Mouse (Mus musculus) liver, embryonic 13.5 days (tissue): ENCODE results near the gene Cacna1c. TPM values are rescaled to one million over a fixed set of nuclear protein-coding genes. Genes with fewer than 3 reads are reported as not detected.

Source experiments
- ATAC-seq: fragments of 200-750 bp; cut with Nextera tagmentation; 2 replicates; pipeline ENCODE4 v1.8.0; 2017; ENCODE audit warnings: low read depth, mild to moderate bottlenecking, moderate number of reproducible peaks, moderate library complexity
- DNase-seq: peaks from one replicate; pipeline ENCODE4 v3.0.0; 2022
- H3K27ac ChIP-seq: fragments of 300-500 bp; sonication (generic); 2 replicates; pipeline ENCODE4 v1.5.1; 2015; ENCODE audit warnings: moderate library complexity, mild to moderate bottlenecking, inconsistent platforms
- H3K27me3 ChIP-seq: fragments of 300-500 bp; sonication (generic); 2 replicates; pipeline ENCODE4 v1.6.1; 2015; ENCODE audit warnings: mild to moderate bottlenecking, inconsistent platforms
- H3K36me3 ChIP-seq: fragments of 300-500 bp; sonication (generic); 2 replicates; pipeline ENCODE4 v1.6.1; 2015; ENCODE audit warnings: mild to moderate bottlenecking, inconsistent platforms
- H3K4me1 ChIP-seq: fragments of 300-500 bp; sonication (generic); replicated peaks from 2 replicates; pipeline ENCODE4 v1.6.1; 2015; ENCODE audit warnings: inconsistent platforms
- H3K4me2 ChIP-seq: fragments of 300-500 bp; sonication (generic); 2 replicates; pipeline ENCODE4 v1.6.1; 2015; ENCODE audit warnings: inconsistent platforms, mild to moderate bottlenecking, moderate library complexity
- H3K4me3 ChIP-seq: fragments of 300-500 bp; sonication (generic); replicated peaks from 2 replicates; pipeline ENCODE4 v1.5.1; 2015; ENCODE audit warnings: mild to moderate bottlenecking, inconsistent platforms
- H3K9ac ChIP-seq: fragments of 300-500 bp; sonication (generic); 2 replicates; pipeline ENCODE4 v1.6.1; 2015; ENCODE audit warnings: mild to moderate bottlenecking, inconsistent platforms
- H3K9me3 ChIP-seq: fragments of 300-500 bp; sonication (generic); replicated peaks from 2 replicates; pipeline ENCODE4 v1.6.1; 2016; ENCODE audit warnings: inconsistent platforms
- WGBS: fragments of 180-500 bp; shearing (Covaris S2); methylation state at CpG from one replicate; pipeline ENCODE4 v1.1.7; 2015; ENCODE audit not compliant: insufficient replicate concordance; 5-methylcytosine and 5-hydroxymethylcytosine counted together
- polyA plus RNA-seq: library from polyadenylated mRNA; unstranded; fragments of >200 nt; fragmentation: Nextera tagmentation; extraction: Ambion mirVana; gene quantifications from 2 replicates; pipeline ENCODE4 v1.2.1, GENCODE M21; 2015

The Cacna1c gene
- polyA plus RNA-seq, 1 experiment from 2014 or later: 0.25 TPM

DNA sequence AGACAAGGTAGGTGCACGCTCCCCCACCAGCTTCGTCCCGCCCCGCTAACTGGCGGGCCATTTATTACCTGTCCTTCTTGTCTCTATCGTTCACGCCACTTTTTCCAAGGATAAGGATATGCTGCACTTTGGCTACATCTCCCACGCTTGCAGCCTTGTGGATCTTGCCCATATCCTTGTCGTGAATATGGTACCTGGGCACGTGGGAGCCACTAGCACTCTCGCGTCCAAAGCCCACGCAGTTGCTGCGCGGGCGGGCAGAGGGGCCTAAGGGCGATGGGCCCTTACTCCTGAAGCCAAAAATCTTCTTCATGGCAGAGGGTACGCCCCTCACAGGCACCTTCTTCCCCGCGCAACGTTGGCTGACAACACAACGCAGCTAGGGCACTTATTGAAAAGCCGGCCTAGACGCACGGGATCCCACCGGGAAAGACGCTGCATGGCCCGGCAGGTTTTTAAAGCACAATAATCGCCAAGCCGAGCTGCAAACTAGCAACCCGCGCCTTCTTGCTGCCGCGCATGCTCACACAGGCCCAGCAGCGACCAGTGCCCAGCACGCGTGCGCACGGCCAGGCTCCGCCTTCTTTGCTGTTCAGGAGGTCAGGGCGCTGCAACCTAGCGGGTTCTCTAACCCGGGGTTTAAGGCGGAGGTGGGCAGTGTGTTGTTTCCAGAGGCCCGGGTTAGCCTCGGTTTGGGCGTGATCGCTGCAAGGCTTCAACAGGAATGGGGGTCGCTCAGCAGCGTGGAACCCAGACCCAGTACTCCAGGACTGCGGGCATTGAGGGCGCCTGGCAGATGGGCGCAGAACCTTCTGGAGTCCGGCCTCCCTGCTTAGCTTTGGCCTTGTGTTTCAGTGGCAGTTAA is 634.2 kb downstream of the Cacna1c start, which contains the start of gene Ankrd26:
Ankrd26 (minus strand) TSS at position 482 of the 865 bp plus-strand sequence.
- Histone ChIP-seq H3K9ac (peak within 1 kb of the TSS; percentile 81), H3K27ac (peak within 1 kb of the TSS; percentile 69), H3K9me3 (no peaks in the 10 kb centered on the region), H3K27me3 (no peaks in the 10 kb centered on the region), H3K36me3 (peaks cover 22% of the 10 kb centered on the region), H3K4me2 (peak within 1 kb of the TSS; percentile 90), H3K4me1 (peaks cover 34% of the 10 kb centered on the region), H3K4me3 (peak within 1 kb of the TSS; percentile 73)
- ATAC-seq (peak; percentile 99), DNase-seq (peak; percentile 93)
- 2% methylated on average over 54 of the region's 54 CpGs for WGBS

DNA sequence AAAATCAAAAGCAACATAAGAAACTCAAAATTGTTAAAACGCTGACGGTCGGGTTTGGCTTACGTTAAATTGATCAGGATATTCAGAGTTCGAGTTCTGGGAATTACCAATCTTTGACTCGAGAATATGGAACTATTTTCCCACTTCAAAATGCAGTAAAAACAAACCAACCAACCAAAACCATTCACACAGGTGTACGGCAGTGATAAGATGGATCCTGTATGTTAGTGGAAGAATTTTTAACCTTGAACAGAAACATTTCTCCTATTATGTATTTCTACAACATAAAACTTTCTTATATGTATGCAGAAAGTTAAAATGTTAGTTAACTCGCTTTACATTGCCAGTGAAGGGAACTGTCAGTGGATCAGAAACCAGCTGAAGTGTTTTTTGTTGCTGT is 635.0 kb downstream of the Cacna1c start:
- peaks cover 28% of the 10 kb centered on the region for H3K36me3 ChIP-seq
- 50% methylated on average over 8 of the region's 8 CpGs for WGBS
- H3K27me3 ChIP-seq: no peaks in the 10 kb centered on the region
- DNase-seq (no peak), ATAC-seq (no peak)
- peak overlapping the region; percentile 90 for H3K4me2 ChIP-seq
- H3K4me1 ChIP-seq: peaks cover 34% of the 10 kb centered on the region
- H3K27ac ChIP-seq: peak overlapping the region; percentile 60
- peak overlapping the region; percentile 73 for H3K4me3 ChIP-seq
- no peaks in the 10 kb centered on the region for H3K9me3 ChIP-seq
- peak overlapping the region; percentile 81 for H3K9ac ChIP-seq

DNA sequence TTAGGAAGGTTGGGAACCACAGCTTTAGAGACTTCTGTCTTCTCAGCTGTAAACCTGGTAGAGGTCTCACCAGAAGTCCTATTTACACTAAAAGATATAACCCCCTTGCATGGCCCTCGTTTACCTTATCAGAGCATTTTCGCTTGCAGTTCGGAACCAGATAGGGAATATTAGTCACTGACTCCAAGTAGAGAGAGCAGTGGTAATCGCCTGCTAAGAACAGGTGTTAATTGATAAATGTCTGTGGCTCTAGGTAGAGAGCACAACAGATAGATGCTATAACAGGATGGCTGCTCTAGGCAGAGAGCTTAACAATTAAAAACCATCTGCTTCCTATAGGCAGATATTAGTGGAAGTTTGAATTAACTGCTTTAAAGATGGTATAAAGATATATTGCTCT is 657.6 kb downstream of the Cacna1c start:
- no peak overlapping the region for H3K9ac ChIP-seq
- DNase-seq (no peak), ATAC-seq (peak; percentile 54; the same call in 1 of the 2 replicates)
- 57% methylated on average over 4 of the region's 4 CpGs for WGBS
- H3K36me3 ChIP-seq: peaks cover 57% of the 10 kb centered on the region
- no peak overlapping the region for H3K4me3 ChIP-seq
- H3K9me3 ChIP-seq: no peaks in the 10 kb centered on the region
- no peak overlapping the region for H3K4me2 ChIP-seq
- H3K4me1 ChIP-seq: peaks cover 7% of the 10 kb centered on the region; the same call in 1 of the 2 replicates
- no peaks in the 10 kb centered on the region for H3K27me3 ChIP-seq
- H3K27ac ChIP-seq: peak overlapping the region; percentile 29; the same call in 1 of the 2 replicates

Other genes starting within 250 kb of the Cacna1c start
- gene Dcp1b, start 21.2 kb downstream of the Cacna1c start, polyA plus RNA-seq: 3.2 and 3.3 TPM in 2 replicates
- not detected in 2 replicates for gene Cacna2d4, start 40.1 kb upstream of the Cacna1c start, polyA plus RNA-seq
- gene Lrtm2, start 134.3 kb upstream of the Cacna1c start, polyA plus RNA-seq: 0.03 TPM in 1 of 2 replicates, not detected in the other
- 33.3 and 38.6 TPM in 2 replicates for gene Adipor2, start 221.3 kb upstream of the Cacna1c start, polyA plus RNA-seq